14 mouse cellular contexts compared by ENCODE assay signal in the genomic region with DNA sequence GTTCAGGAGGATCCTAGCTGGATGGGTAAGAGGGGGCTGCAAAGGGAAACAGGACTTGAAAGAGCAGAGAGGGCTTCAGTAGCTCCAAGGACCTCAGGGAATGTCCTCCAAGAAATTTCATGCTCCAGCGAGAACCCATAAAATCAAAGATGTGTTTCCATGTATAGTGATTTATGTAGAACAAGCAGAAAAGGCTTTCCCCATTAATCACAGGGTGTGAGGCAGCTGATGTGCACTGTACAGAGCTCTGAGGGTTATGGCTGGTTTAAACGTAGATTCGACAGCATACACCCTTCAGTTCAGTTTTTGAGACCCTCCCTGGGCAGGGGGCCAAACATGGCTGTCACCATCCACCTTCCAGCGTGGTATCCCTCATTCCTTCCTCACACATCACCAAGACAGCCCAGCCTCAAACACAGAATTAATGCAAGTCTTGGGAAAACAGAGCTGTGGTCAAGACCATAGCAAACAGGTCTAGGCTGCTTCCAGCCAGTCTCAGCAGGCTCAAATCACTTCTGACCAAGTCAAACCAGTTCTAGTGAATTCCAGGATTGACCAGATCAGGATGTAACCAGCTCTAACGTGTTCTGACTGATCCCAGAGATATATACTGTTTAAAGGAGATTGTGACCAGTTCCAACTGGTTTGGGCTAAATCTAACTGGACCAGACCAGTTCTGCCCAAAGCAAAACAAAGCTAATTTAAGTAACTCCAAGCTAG.
DNase-seq lines count a peak whose midpoint lies in the region; ATAC-seq lines count a peak whose summit lies in the region.
"Had no signal": no experiment of that assay in that cellular context is flagged by ENCODE, and none has a peak within 500 bp of the region (broad histone marks: within the 10 kb centered on the region; RNA-seq: fewer than 3 reads in every experiment).

No protein-coding gene starts in this region.

- peak; percentile 44 for DNase-seq in R1 (ENCODE audit: low read depth, low spot score)
- peak; percentile 42 for DNase-seq in embryonic facial prominence, embryonic 11.5 days (ENCODE audit: low spot score)
- DNase-seq in mesoderm, embryonic 11.5 days (ENCODE audit: low read depth, low spot score), result peak; percentile 34
- no peak for DNase-seq in ovary, postnatal 14 days (ENCODE audit: low spot score)
- no peak for DNase-seq in frontal cortex, postnatal 25 days (ENCODE audit: low spot score in 2 of 2)
- DNase-seq in Muller cell, postnatal 12 days (ENCODE audit: inconsistent ontology term), result no peak
- DNase-seq: heart, adult 2 months; liver, embryonic 13.5 days; spleen, adult 18-20 months; thymus, postnatal 36 days had no signal

- no peaks in the 10 kb centered on the region for H3K36me3 ChIP-seq in embryonic facial prominence, embryonic 11.5 days (replicated peaks; ENCODE audit: control insufficient read depth, insufficient read depth, low read depth, low read length)
- no peaks in the 10 kb centered on the region for H3K36me3 ChIP-seq in kidney, embryonic 14.5 days (ENCODE audit: control insufficient read depth, insufficient read depth, low read length)
- H3K36me3 ChIP-seq: hindbrain, embryonic 15.5 days; liver, embryonic 13.5 days had no signal

- H3K4me3 ChIP-seq in embryonic facial prominence, embryonic 11.5 days (ENCODE audit: low read depth, low read length), result no peak overlapping the region
- no peak overlapping the region for H3K4me3 ChIP-seq in kidney, embryonic 14.5 days (ENCODE audit: low read length)
- H3K4me3 ChIP-seq: heart, adult 2 months; hindbrain, embryonic 15.5 days; liver, embryonic 13.5 days had no signal

- no peak overlapping the region for H3K27ac ChIP-seq in embryonic facial prominence, embryonic 11.5 days (replicated peaks; ENCODE audit: low read depth, low read length)
- peak overlapping the region; percentile 57 for H3K27ac ChIP-seq in kidney, embryonic 14.5 days (ENCODE audit: low read depth, low read length)
- H3K27ac ChIP-seq: heart, adult 2 months; hindbrain, embryonic 15.5 days; liver, embryonic 13.5 days had no signal

- H3K9ac ChIP-seq in embryonic facial prominence, embryonic 11.5 days (replicated peaks; ENCODE audit: low read length), result no peak overlapping the region
- H3K9ac ChIP-seq in kidney, embryonic 14.5 days (ENCODE audit: low read depth, low read length), result peak overlapping the region; percentile 18; the same call in 1 of the 2 replicates
- H3K9ac ChIP-seq: hindbrain, embryonic 15.5 days; liver, embryonic 13.5 days had no signal

- no peak overlapping the region for H3K4me2 ChIP-seq in embryonic facial prominence, embryonic 11.5 days (ENCODE audit: low read depth, low read length)
- peak overlapping the region; percentile 17; the same call in 1 of the 2 replicates for H3K4me2 ChIP-seq in kidney, embryonic 14.5 days (replicated peaks; ENCODE audit: low read depth, low read length)
- H3K4me2 ChIP-seq: hindbrain, embryonic 15.5 days; liver, embryonic 13.5 days had no signal

- no peaks in the 10 kb centered on the region for H3K9me3 ChIP-seq in embryonic facial prominence, embryonic 11.5 days (replicated peaks; ENCODE audit: control insufficient read depth, low read length)
- no peaks in the 10 kb centered on the region for H3K9me3 ChIP-seq in kidney, embryonic 14.5 days (ENCODE audit: control insufficient read depth, low read length)
- H3K9me3 ChIP-seq: hindbrain, embryonic 15.5 days; liver, embryonic 13.5 days had no signal

- no peak for ATAC-seq in embryonic facial prominence, embryonic 11.5 days (replicated peaks; ENCODE audit: insufficient number of reproducible peaks, low FRiP score, low TSS enrichment, low read depth)
- peak; percentile 75 for ATAC-seq in kidney, embryonic 14.5 days (ENCODE audit: low FRiP score, low TSS enrichment)
- ATAC-seq: activated CD4-positive, CD25-positive, alpha-beta regulatory T cell, adult 4 months; forebrain, embryonic 14.5 days had no signal

- H3K4me1 ChIP-seq in embryonic facial prominence, embryonic 11.5 days (ENCODE audit: control insufficient read depth, insufficient read depth, low read length), result no peaks in the 10 kb centered on the region; the same call in 1 of the 2 replicates
- peaks cover 22% of the 10 kb centered on the region for H3K4me1 ChIP-seq in kidney, embryonic 14.5 days (ENCODE audit: control insufficient read depth, insufficient read depth, low read length)
- H3K4me1 ChIP-seq: hindbrain, embryonic 15.5 days; liver, embryonic 13.5 days had no signal

- no peaks in the 10 kb centered on the region for H3K27me3 ChIP-seq in embryonic facial prominence, embryonic 11.5 days (ENCODE audit: control insufficient read depth, insufficient read depth, low read length)
- H3K27me3 ChIP-seq in kidney, embryonic 14.5 days (ENCODE audit: control insufficient read depth, insufficient read depth, low read length), result peaks cover 3% of the 10 kb centered on the region
- H3K27me3 ChIP-seq: hindbrain, embryonic 15.5 days had no signal

- 75% methylated on average over 5 of the region's 5 CpGs for WGBS in embryonic facial prominence, embryonic 11.5 days
- 21% methylated on average over 5 of the region's 5 CpGs for WGBS in kidney, embryonic 14.5 days

Comparison
In these comparisons a context has a peak if more than half of its experiments do, and no peak if none do; other contexts are left out.
1. DNase-seq: peak in R1 (single experiment), embryonic facial prominence, embryonic 11.5 days (single experiment) and mesoderm, embryonic 11.5 days (single experiment); none in ovary, postnatal 14 days (single experiment), frontal cortex, postnatal 25 days (0 of 2) and Muller cell, postnatal 12 days (single experiment).